Mouse (Mus musculus) stomach, embryonic 15.5 days (tissue): ENCODE data around the gene Kif5c. TPM values are rescaled to one million over a fixed set of nuclear protein-coding genes. Genes with fewer than 3 reads are reported as not detected.

Source experiments
- ATAC-seq: fragments of 200-750 bp; cut with Nextera tagmentation; 2 replicates; pipeline ENCODE4 v1.8.0; 2017; ENCODE audit warnings: low read depth, moderate number of reproducible peaks, moderate TSS enrichment; ENCODE audit not compliant: insufficient read depth, low FRiP score
- H3K27ac ChIP-seq: fragments of 300-500 bp; sonication (generic); 2 replicates; pipeline ENCODE4 v1.5.1; 2015; ENCODE audit warnings: mild to moderate bottlenecking, inconsistent platforms
- H3K27me3 ChIP-seq: fragments of 300-500 bp; sonication (generic); replicated peaks from 2 replicates; pipeline ENCODE4 v1.6.1; 2015; ENCODE audit warnings: inconsistent platforms
- H3K36me3 ChIP-seq: fragments of 300-500 bp; sonication (generic); 2 replicates; pipeline ENCODE4 v1.6.1; 2015; ENCODE audit warnings: inconsistent platforms
- H3K4me1 ChIP-seq: fragments of 300-500 bp; sonication (generic); 2 replicates; pipeline ENCODE4 v1.6.1; 2015; ENCODE audit warnings: inconsistent platforms
- H3K4me2 ChIP-seq: fragments of 300-500 bp; sonication (generic); 2 replicates; pipeline ENCODE4 v1.6.1; 2015; ENCODE audit warnings: mild to moderate bottlenecking, inconsistent platforms
- H3K4me3 ChIP-seq: fragments of 300-500 bp; sonication (generic); replicated peaks from 2 replicates; pipeline ENCODE4 v1.5.1; 2015; ENCODE audit warnings: inconsistent platforms
- H3K9ac ChIP-seq: fragments of 300-500 bp; sonication (generic); 2 replicates; pipeline ENCODE4 v1.6.1; 2015; ENCODE audit warnings: inconsistent platforms
- H3K9me3 ChIP-seq: fragments of 300-500 bp; sonication (generic); 2 replicates; pipeline ENCODE4 v1.6.1; 2016; ENCODE audit warnings: inconsistent platforms
- WGBS: fragments of 180-500 bp; shearing (Covaris S2); methylation state at CpG from one replicate; pipeline ENCODE4 v1.1.7; 2015; 5-methylcytosine and 5-hydroxymethylcytosine counted together
- polyA plus RNA-seq: library from polyadenylated mRNA; unstranded; fragments of >200 nt; fragmentation: Nextera tagmentation; extraction: Ambion mirVana; gene quantifications from 2 replicates; pipeline ENCODE4 v1.2.1, GENCODE M21; 2015

Gene Kif5c
- polyA plus RNA-seq, 1 experiment from 2014 or later, result 7.1 TPM

- no peak for ATAC-seq
- no peak overlapping the region for H3K9ac ChIP-seq
Measured at GRCm38 (mm10) chr2:49712336-49712887, 93.3 kb downstream of the Kif5c start.

GRCm38 (mm10) chr2:49716490-49716889 is 97.4 kb downstream of the Kif5c start:
- no peak for ATAC-seq

More at GRCm38 (mm10) chr2:49712336-49712887, 93.3 kb downstream of the Kif5c start:
- Histone ChIP-seq H3K4me3 (no peak overlapping the region), H3K27me3 (no peaks in the 10 kb centered on the region), H3K4me1 (no peaks in the 10 kb centered on the region), H3K27ac (no peak overlapping the region), H3K36me3 (no peaks in the 10 kb centered on the region), H3K4me2 (no peak overlapping the region), H3K9me3 (no peaks in the 10 kb centered on the region)
- 72% methylated on average over 7 of the region's 7 CpGs for WGBS

GRCm38 (mm10) chr2:49717437-49718116 is 98.5 kb downstream of the Kif5c start:
- ATAC-seq, result no peak
- no peaks in the 10 kb centered on the region for H3K4me1 ChIP-seq

More at GRCm38 (mm10) chr2:49716490-49716889, 97.4 kb downstream of the Kif5c start:
- no peak overlapping the region for H3K27ac ChIP-seq
- H3K36me3 ChIP-seq, result no peaks in the 10 kb centered on the region
- H3K4me3 ChIP-seq, result no peak overlapping the region
- WGBS, result 86% methylated on average over 7 of the region's 7 CpGs
- no peak overlapping the region for H3K9ac ChIP-seq
- no peaks in the 10 kb centered on the region for H3K27me3 ChIP-seq
- H3K4me1 ChIP-seq, result no peaks in the 10 kb centered on the region
- no peak overlapping the region for H3K4me2 ChIP-seq
- H3K9me3 ChIP-seq, result no peaks in the 10 kb centered on the region

GRCm38 (mm10) chr2:49718492-49718891 is 99.4 kb downstream of the Kif5c start:
- WGBS, result 46% methylated on average over 3 of the region's 3 CpGs
- Histone ChIP-seq H3K4me3 (no peak overlapping the region), H3K27ac (no peak overlapping the region), H3K27me3 (no peaks in the 10 kb centered on the region), H3K36me3 (no peaks in the 10 kb centered on the region), H3K9me3 (no peaks in the 10 kb centered on the region), H3K4me2 (no peak overlapping the region), H3K9ac (no peak overlapping the region), H3K4me1 (no peaks in the 10 kb centered on the region)
- ATAC-seq, result no peak

More at GRCm38 (mm10) chr2:49717437-49718116, 98.5 kb downstream of the Kif5c start:
- Histone ChIP-seq H3K36me3 (no peaks in the 10 kb centered on the region), H3K27ac (no peak overlapping the region), H3K9me3 (no peaks in the 10 kb centered on the region), H3K9ac (no peak overlapping the region), H3K4me3 (no peak overlapping the region), H3K27me3 (no peaks in the 10 kb centered on the region), H3K4me2 (no peak overlapping the region)
- 90% methylated on average over 18 of the region's 18 CpGs for WGBS

- WGBS, result 46% methylated on average over 8 of the region's 8 CpGs
- no peaks in the 10 kb centered on the region for H3K9me3 ChIP-seq
- no peaks in the 10 kb centered on the region for H3K36me3 ChIP-seq
- no peak overlapping the region for H3K4me3 ChIP-seq
- H3K4me1 ChIP-seq, result no peaks in the 10 kb centered on the region
- H3K27me3 ChIP-seq, result no peaks in the 10 kb centered on the region
- no peak overlapping the region for H3K4me2 ChIP-seq
- ATAC-seq, result no peak
- H3K27ac ChIP-seq, result no peak overlapping the region
- no peak overlapping the region for H3K9ac ChIP-seq
Measured at GRCm38 (mm10) chr2:49718935-49719850, 100.1 kb downstream of the Kif5c start.

GRCm38 (mm10) chr2:49719854-49720253 is 100.8 kb downstream of the Kif5c start:
- Histone ChIP-seq H3K9me3 (no peaks in the 10 kb centered on the region), H3K4me1 (no peaks in the 10 kb centered on the region), H3K4me3 (no peak overlapping the region), H3K36me3 (no peaks in the 10 kb centered on the region), H3K27me3 (no peaks in the 10 kb centered on the region), H3K4me2 (0 out of 2 replicates have a peak overlapping the region, but pooled peaks have one; percentile 7), H3K9ac (no peak overlapping the region), H3K27ac (no peak overlapping the region)
- 7% methylated on average over 6 of the region's 6 CpGs for WGBS
- ATAC-seq, result no peak

GRCm38 (mm10) chr2:49720343-49720742 is 101.2 kb downstream of the Kif5c start:
- Histone ChIP-seq H3K4me3 (no peak overlapping the region), H3K27me3 (no peaks in the 10 kb centered on the region), H3K27ac (no peak overlapping the region), H3K4me1 (no peaks in the 10 kb centered on the region), H3K4me2 (no peak overlapping the region), H3K9ac (no peak overlapping the region), H3K9me3 (no peaks in the 10 kb centered on the region), H3K36me3 (no peaks in the 10 kb centered on the region)
- 37% methylated on average over 9 of the region's 9 CpGs for WGBS
- ATAC-seq, result no peak

GRCm38 (mm10) chr2:49722331-49722730 is 103.2 kb downstream of the Kif5c start:
- Histone ChIP-seq H3K9ac (no peak overlapping the region), H3K4me3 (no peak overlapping the region), H3K9me3 (no peaks in the 10 kb centered on the region), H3K4me1 (0 out of 2 replicates have a peak, but pooled peaks cover 4% of the 10 kb centered on the region), H3K36me3 (no peaks in the 10 kb centered on the region), H3K27me3 (no peaks in the 10 kb centered on the region), H3K4me2 (no peak overlapping the region), H3K27ac (no peak overlapping the region)
- no peak for ATAC-seq
- WGBS, result 70% methylated on average over 9 of the region's 9 CpGs

- no peaks in the 10 kb centered on the region for H3K9me3 ChIP-seq
- 0 out of 2 replicates have a peak, but pooled peaks cover 4% of the 10 kb centered on the region for H3K4me1 ChIP-seq
- WGBS, result 66% methylated on average over 13 of the region's 13 CpGs
- no peak overlapping the region for H3K9ac ChIP-seq
- no peak for ATAC-seq
- no peak overlapping the region for H3K27ac ChIP-seq
- H3K27me3 ChIP-seq, result no peaks in the 10 kb centered on the region
- H3K4me3 ChIP-seq, result no peak overlapping the region
- H3K36me3 ChIP-seq, result no peaks in the 10 kb centered on the region
- no peak overlapping the region for H3K4me2 ChIP-seq
Measured at GRCm38 (mm10) chr2:49722983-49723382, 103.9 kb downstream of the Kif5c start.

- no peak overlapping the region for H3K27ac ChIP-seq
- WGBS, result 90% methylated on average over 11 of the region's 11 CpGs
- no peak for ATAC-seq
Measured at GRCm38 (mm10) chr2:49726672-49727071, 107.6 kb downstream of the Kif5c start.

GRCm38 (mm10) chr2:49727199-49727598 is 108.1 kb downstream of the Kif5c start:
- H3K4me1 ChIP-seq, result 0 out of 2 replicates have a peak, but pooled peaks cover 4% of the 10 kb centered on the region
- H3K27me3 ChIP-seq, result no peaks in the 10 kb centered on the region
- 8% methylated on average over 7 of the region's 7 CpGs for WGBS
- no peak overlapping the region for H3K4me3 ChIP-seq
- no peak overlapping the region for H3K27ac ChIP-seq
- ATAC-seq, result peak; percentile 74; the same call in 1 of the 2 replicates
- no peaks in the 10 kb centered on the region for H3K9me3 ChIP-seq
- peak overlapping the region; percentile 27 for H3K4me2 ChIP-seq
- no peak overlapping the region for H3K9ac ChIP-seq
- H3K36me3 ChIP-seq, result no peaks in the 10 kb centered on the region

More at GRCm38 (mm10) chr2:49726672-49727071, 107.6 kb downstream of the Kif5c start:
- H3K4me1 ChIP-seq, result 0 out of 2 replicates have a peak, but pooled peaks cover 4% of the 10 kb centered on the region
- H3K36me3 ChIP-seq, result no peaks in the 10 kb centered on the region
- no peak overlapping the region for H3K9ac ChIP-seq
- no peaks in the 10 kb centered on the region for H3K9me3 ChIP-seq
- no peak overlapping the region for H3K4me2 ChIP-seq
- H3K27me3 ChIP-seq, result no peaks in the 10 kb centered on the region
- no peak overlapping the region for H3K4me3 ChIP-seq
